Mouse (Mus musculus) cortical plate, adult 2 months (tissue): ENCODE data around the gene Sirt6.

Source experiments
- CTCF ChIP-seq: fragments of 200-500 bp; IDR thresholded peaks from 2 replicates; pipeline ENCODE4 v1.5.1; 2011; ENCODE audit warnings: mild to moderate bottlenecking, control low read depth, low read length; ENCODE audit not compliant: insufficient read depth; ENCODE audit errors: extremely low read depth
- POLR2A ChIP-seq: fragments of 200-500 bp; IDR thresholded peaks from 2 replicates; pipeline ENCODE4 v1.6.1; 2011; ENCODE audit warnings: mild to moderate bottlenecking, low read length, control low read depth; ENCODE audit not compliant: insufficient read depth; ENCODE audit errors: extremely low read depth

GRCm38 (mm10) chr10:81644716-81645115, 17.1 kb upstream of the Sirt6 start:
- TF ChIP-seq POLR2A = no peak
- TF ChIP-seq CTCF = no peak
